Mouse (Mus musculus) lung, adult 2 months (tissue): ENCODE results near the gene Zbtb40.

Source experiments
- CTCF ChIP-seq: fragments of 200-500 bp; IDR thresholded peaks from 2 replicates; pipeline ENCODE4 v1.5.1; 2011; ENCODE audit warnings: mild to moderate bottlenecking, low read length, control low read depth; ENCODE audit not compliant: insufficient read depth
- POLR2A ChIP-seq: fragments of 200-500 bp; IDR thresholded peaks from 2 replicates; pipeline ENCODE4 v1.6.1; 2011; ENCODE audit warnings: low read depth, mild to moderate bottlenecking, control low read depth, low read length, borderline replicate concordance; ENCODE audit errors: extremely low read depth

DNA sequence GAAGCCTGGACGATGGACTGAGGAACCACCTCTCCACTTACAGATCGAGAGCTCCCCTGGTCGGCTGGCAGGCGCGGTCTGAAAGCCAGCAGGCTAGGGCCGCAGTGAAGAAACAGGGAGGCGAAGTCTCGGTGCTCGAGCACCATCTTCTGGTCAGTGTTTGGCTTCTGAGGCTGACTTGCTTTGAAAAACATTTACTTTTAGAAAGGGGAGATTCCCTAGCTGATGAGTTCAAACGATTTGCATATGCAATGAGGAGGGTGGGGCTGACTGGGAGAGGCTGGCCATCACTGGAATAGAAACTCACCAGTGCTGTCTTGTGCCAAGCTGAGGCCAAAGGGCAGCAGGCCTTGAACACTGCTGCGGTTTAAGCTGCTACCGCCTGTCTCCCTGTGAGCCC is 67.3 kb downstream of the Zbtb40 start:
- TF ChIP-seq POLR2A, result no peak
- peak; percentile 40; the same call in 1 of the 2 replicates for TF ChIP-seq CTCF
